Mouse (Mus musculus) midbrain, postnatal 0 days (tissue): ENCODE results near the gene Osbp2. TPM values are rescaled to one million over a fixed set of nuclear protein-coding genes. Genes with fewer than 3 reads are reported as not detected.
A peak's percentile ranks its signal among the peaks of the same experiment; 100 is the strongest.

Experiments used
- ATAC-seq: fragments of 200-750 bp; cut with Nextera tagmentation; 2 replicates; pipeline ENCODE4 v1.8.0; 2017; ENCODE audit warnings: moderate number of reproducible peaks, mild to moderate bottlenecking, moderate TSS enrichment, moderate library complexity; ENCODE audit not compliant: low FRiP score
- DNase-seq: peaks from one replicate; pipeline ENCODE4 v3.0.0-alpha.2; 2015; ENCODE audit warnings: low spot score
- H3K27ac ChIP-seq: fragments of 300-500 bp; sonication (generic); 2 replicates; pipeline ENCODE4 v1.5.1; 2014; ENCODE audit warnings: low read depth, mild to moderate bottlenecking, low read length, mixed read lengths
- H3K27me3 ChIP-seq: fragments of 300-500 bp; sonication (generic); 2 replicates; pipeline ENCODE4 v1.6.1; 2014; ENCODE audit warnings: low read length, control low read depth, mixed read lengths; ENCODE audit not compliant: insufficient read depth
- H3K36me3 ChIP-seq: fragments of 300-500 bp; sonication (generic); 2 replicates; pipeline ENCODE4 v1.6.1; 2014; ENCODE audit warnings: low read length, control low read depth, mixed read lengths; ENCODE audit not compliant: insufficient read depth
- H3K4me1 ChIP-seq: fragments of 300-500 bp; sonication (generic); 2 replicates; pipeline ENCODE4 v1.6.1; 2014; ENCODE audit warnings: mild to moderate bottlenecking, control low read depth, antibody characterized with exemption, low read length, mixed read lengths; ENCODE audit not compliant: insufficient read depth
- H3K4me2 ChIP-seq: fragments of 300-500 bp; sonication (generic); 2 replicates; pipeline ENCODE4 v1.6.1; 2014; ENCODE audit warnings: low read depth, mild to moderate bottlenecking, low read length, mixed read lengths; ENCODE audit not compliant: poor library complexity, severe bottlenecking
- H3K4me3 ChIP-seq: fragments of 300-500 bp; sonication (generic); 2 replicates; pipeline ENCODE4 v1.5.1; 2014; ENCODE audit warnings: low read depth, mild to moderate bottlenecking, low read length, moderate library complexity
- H3K9ac ChIP-seq: fragments of 300-500 bp; sonication (generic); replicated peaks from 2 replicates; pipeline ENCODE4 v1.6.1; 2014; ENCODE audit warnings: mild to moderate bottlenecking, low read length, moderate library complexity, mixed read lengths; ENCODE audit not compliant: poor library complexity, severe bottlenecking
- H3K9me3 ChIP-seq: fragments of 300-500 bp; sonication (generic); 2 replicates; pipeline ENCODE4 v1.6.1; 2016; ENCODE audit warnings: low read length, control low read depth
- CTCF ChIP-seq: IDR thresholded peaks from 2 replicates; pipeline ENCODE4 v1.5.1; 2016; ENCODE audit warnings: antibody characterized with exemption, mild to moderate bottlenecking
- WGBS: fragments of 180-500 bp; shearing (Covaris S2); extraction: QIAGEN DNeasy Blood & Tissue Kit; methylation state at CpG from one replicate; pipeline ENCODE4 v1.1.7; 2014; 5-methylcytosine and 5-hydroxymethylcytosine counted together
- polyA plus RNA-seq: library from polyadenylated mRNA; unstranded; fragments of >200 nt; fragmentation: Nextera tagmentation; extraction: Ambion mirVana; gene quantifications from 2 replicates; pipeline ENCODE4 v1.2.1, GENCODE M21; 2015
- total RNA-seq: library from RNA; depleted of rRNA; stranded (reverse); fragments of >200 nt; gene quantifications from 2 replicates; pipeline ENCODE4 v1.2.3, GENCODE M21; 2014

Gene Osbp2
- total and polyA plus RNA-seq, 2 experiments from 2014 or later, result 52.5 to 67.2 TPM

DNA sequence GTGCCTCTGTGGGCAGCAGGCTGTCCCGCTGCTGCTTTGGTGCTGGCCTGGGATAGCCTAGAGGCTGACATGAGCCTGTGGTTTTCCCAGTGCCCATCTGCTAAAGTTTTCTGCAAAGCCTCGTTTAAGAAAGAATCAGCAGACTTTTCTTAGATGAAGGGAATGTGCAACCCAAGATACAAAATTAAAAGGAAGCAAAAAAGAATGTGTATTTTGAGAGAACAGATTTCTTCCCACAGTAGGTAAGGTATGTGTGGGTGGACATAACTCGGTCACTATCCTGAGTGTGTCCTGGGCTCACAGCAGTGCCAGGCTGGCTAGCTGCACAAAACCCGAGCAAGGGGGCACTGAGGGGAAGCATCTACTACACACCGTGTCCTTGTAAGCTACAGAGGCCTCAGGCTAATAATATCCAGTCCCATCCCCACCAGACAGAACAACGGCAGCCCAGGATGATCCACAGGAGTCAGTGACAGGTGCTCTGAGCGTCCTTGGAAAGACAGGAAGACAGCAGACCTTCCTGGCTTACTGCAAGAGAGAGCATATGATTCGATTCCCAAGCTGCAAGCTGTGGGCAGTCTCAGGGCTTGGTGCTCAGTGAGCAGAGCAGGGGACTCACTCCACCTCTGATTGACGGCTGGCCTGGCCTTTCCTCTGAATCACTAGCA, 136.1 kb downstream of the Osbp2 start:
- Histone ChIP-seq H3K4me3 (no peak overlapping the region), H3K9me3 (no peaks in the 10 kb centered on the region), H3K27me3 (no peaks in the 10 kb centered on the region), H3K4me2 (no peak overlapping the region), H3K9ac (no peak overlapping the region), H3K36me3 (no peaks in the 10 kb centered on the region), H3K4me1 (peaks cover 5% of the 10 kb centered on the region; the same call in 1 of the 2 replicates), H3K27ac (no peak overlapping the region)
- DNase-seq (no peak), ATAC-seq (no peak)
- no peak for TF ChIP-seq CTCF
- WGBS, result 73% methylated on average over 9 of the region's 9 CpGs

DNA sequence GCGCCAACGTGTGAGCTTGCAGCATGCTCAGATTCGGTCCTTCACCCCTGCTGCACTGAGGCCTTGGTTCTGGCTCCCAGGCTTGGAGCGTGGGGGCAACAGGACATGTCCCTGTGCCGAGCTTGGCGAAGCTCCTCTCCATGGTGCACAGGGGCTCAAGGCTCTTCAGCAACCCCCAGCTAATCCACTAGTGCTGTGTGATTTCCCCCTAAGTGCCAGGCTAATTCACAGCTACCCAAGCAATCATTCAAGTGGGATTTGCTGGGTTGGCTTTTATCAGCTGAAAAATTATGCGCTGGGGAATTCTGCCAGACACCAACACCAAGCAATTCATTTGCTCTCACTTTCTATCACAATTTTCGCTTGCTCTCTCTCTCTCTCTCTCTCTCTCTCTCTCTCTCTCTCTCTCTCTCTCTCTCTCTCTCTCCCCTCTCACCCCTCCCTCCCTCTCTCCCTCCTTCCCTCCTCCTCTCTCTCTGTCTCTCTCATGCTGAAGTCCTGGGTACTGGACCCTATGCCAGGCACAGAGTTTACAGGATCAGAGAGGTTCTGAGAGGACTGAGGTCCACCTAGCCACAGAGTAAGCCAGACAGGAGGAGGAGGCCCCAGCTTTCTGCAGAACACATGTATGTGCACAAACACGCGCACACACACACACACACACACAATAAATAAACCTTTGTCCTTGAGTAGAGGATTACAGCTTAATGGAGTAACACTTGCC, 138.2 kb downstream of the Osbp2 start:
- H3K4me2 ChIP-seq, result no peak overlapping the region
- 38% methylated on average over 10 of the region's 10 CpGs for WGBS
- H3K4me1 ChIP-seq, result peaks cover 5% of the 10 kb centered on the region; the same call in 1 of the 2 replicates
- H3K9me3 ChIP-seq, result no peaks in the 10 kb centered on the region
- DNase-seq (peak; percentile 51), ATAC-seq (peak; percentile 29; the same call in 1 of the 2 replicates)
- no peaks in the 10 kb centered on the region for H3K27me3 ChIP-seq
- no peak for TF ChIP-seq CTCF
- no peak overlapping the region for H3K4me3 ChIP-seq
- no peak overlapping the region for H3K9ac ChIP-seq
- peak overlapping the region; percentile 65 for H3K27ac ChIP-seq
- 0 out of 2 replicates have a peak, but pooled peaks cover 4% of the 10 kb centered on the region for H3K36me3 ChIP-seq

DNA sequence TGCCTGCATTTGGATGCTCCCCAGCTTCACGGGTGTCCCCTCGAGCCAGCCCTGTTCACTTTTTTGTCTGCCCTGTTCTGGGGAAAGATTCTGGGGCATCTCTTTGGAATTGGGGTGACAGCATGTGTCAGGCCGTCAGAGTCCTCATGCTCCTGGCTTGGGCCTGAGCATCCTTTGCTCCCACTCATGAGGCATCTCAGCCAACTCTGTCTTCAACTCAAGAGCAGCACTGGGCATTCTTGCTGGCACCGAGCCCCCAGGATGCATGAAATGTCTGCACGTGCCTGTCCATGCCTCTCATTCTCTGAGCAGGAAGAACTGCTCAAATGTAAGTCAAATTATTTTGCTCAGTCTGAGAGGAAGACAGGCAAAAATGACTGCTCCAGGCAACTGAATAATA, 139.0 kb downstream of the Osbp2 start:
- Histone ChIP-seq H3K9me3 (no peaks in the 10 kb centered on the region), H3K9ac (no peak overlapping the region; the same call in 1 of the 2 replicates), H3K27ac (0 out of 2 replicates have a peak overlapping the region, but pooled peaks have one; percentile 32), H3K4me2 (no peak overlapping the region), H3K4me1 (peaks cover 5% of the 10 kb centered on the region; the same call in 1 of the 2 replicates), H3K4me3 (no peak overlapping the region), H3K36me3 (0 out of 2 replicates have a peak, but pooled peaks cover 4% of the 10 kb centered on the region), H3K27me3 (no peaks in the 10 kb centered on the region)
- TF ChIP-seq CTCF, result no peak
- 57% methylated on average over 5 of the region's 5 CpGs for WGBS
- no peak for DNase-seq
- ATAC-seq, result peak; percentile 12; the same call in 1 of the 2 replicates

DNA sequence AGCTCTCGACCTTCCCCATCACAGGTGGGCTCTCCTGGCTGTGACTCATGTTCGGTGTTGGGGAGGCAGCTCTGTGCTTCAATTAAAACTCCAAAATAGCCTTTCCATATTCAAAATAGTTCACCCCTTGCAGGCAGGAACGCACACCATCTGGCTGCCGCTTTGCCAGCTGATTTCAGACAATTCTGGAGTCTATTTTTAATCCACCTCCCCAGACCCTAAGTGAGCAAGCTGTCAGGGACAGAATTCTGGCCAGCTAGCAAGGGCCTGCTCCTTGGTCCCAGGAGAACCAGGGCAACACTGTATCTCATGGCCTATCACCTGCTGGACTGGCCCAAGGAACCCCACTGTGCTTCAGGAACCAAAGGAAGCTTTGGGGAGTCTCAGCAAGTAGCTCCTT, 139.8 kb downstream of the Osbp2 start:
- Histone ChIP-seq H3K27me3 (no peaks in the 10 kb centered on the region), H3K4me3 (no peak overlapping the region), H3K9me3 (no peaks in the 10 kb centered on the region), H3K9ac (no peak overlapping the region), H3K4me1 (peaks cover 5% of the 10 kb centered on the region; the same call in 1 of the 2 replicates), H3K36me3 (0 out of 2 replicates have a peak, but pooled peaks cover 4% of the 10 kb centered on the region), H3K4me2 (no peak overlapping the region), H3K27ac (no peak overlapping the region)
- TF ChIP-seq CTCF, result no peak
- no peak for ATAC-seq
- no peak for DNase-seq
- WGBS, result 53% methylated on average over 4 of the region's 4 CpGs

DNA sequence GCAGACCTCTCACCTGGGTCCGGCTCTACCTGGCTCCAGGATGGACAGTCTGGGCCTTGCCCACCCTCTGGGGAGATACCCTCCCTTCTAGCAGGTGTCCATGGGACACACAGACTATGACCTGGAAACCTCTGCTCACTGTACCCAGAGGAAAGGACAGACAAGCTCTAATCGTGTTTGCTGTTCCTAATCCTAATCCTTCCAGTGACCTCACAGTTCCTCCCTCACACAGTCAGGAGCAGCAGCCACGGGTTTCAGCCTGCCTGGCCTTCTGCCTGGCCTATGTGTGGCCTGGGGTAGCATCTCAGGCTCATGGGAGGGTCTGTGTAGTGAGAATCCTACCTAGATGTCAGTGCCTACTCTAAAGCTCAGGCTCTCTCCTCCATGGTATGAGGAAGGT, 140.8 kb downstream of the Osbp2 start:
- H3K36me3 ChIP-seq, result 0 out of 2 replicates have a peak, but pooled peaks cover 4% of the 10 kb centered on the region
- ATAC-seq (no peak), DNase-seq (no peak)
- no peak overlapping the region for H3K9ac ChIP-seq
- H3K4me2 ChIP-seq, result no peak overlapping the region
- no peak overlapping the region for H3K4me3 ChIP-seq
- TF ChIP-seq CTCF, result no peak
- WGBS, result 50% methylated on average over 3 of the region's 3 CpGs
- no peaks in the 10 kb centered on the region for H3K9me3 ChIP-seq
- H3K27ac ChIP-seq, result no peak overlapping the region
- no peaks in the 10 kb centered on the region for H3K27me3 ChIP-seq
- peaks cover 5% of the 10 kb centered on the region; the same call in 1 of the 2 replicates for H3K4me1 ChIP-seq

DNA sequence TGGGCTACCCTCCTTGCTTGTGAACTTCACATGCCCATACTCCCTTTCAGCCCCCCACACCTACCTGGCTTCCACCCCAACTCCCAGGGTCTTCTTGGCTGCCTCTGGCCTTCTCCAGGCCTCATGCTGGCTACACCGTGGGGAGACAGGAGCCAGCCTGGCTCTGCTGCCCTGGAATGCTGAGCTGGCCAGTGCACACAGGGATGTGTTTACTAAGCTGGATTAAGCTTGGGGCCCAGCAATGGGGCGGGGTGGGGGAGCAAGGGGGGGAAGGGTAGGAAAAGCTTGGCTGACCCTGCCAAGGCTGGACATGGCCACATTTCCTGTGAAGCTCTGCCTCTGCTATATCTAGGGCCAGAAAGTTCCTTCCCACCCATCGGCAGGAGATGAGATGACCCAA, 141.7 kb downstream of the Osbp2 start:
- Histone ChIP-seq H3K9ac (no peak overlapping the region), H3K4me2 (no peak overlapping the region), H3K4me1 (peaks cover 5% of the 10 kb centered on the region; the same call in 1 of the 2 replicates), H3K9me3 (no peaks in the 10 kb centered on the region), H3K27me3 (no peaks in the 10 kb centered on the region), H3K36me3 (0 out of 2 replicates have a peak, but pooled peaks cover 4% of the 10 kb centered on the region), H3K4me3 (no peak overlapping the region), H3K27ac (no peak overlapping the region)
- no peak for TF ChIP-seq CTCF
- DNase-seq (no peak), ATAC-seq (no peak)
- 28% methylated on average over 3 of the region's 3 CpGs for WGBS
